Mouse (Mus musculus) layer of hippocampus, adult 9-10 months (tissue): ENCODE results near the gene Ldhc.
"Not testable (repeated sequence)": the region's sequence is repeated elsewhere in the genome, so short reads cannot be mapped to it uniquely, and the experiment has no call there.

Source experiments
- DNase-seq: peaks from one replicate; pipeline ENCODE4 v3.0.0; 2022; ENCODE audit warnings: low spot score

Gene Ldhc

GRCm38 (mm10) chr7:46842278-46842677, 18.7 kb upstream of the Ldhc start:
- no peak for DNase-seq

- DNase-seq: no peak
Observed at GRCm38 (mm10) chr7:46843576-46843975, 17.4 kb upstream of the Ldhc start.

GRCm38 (mm10) chr7:46845211-46845977, 15.6 kb upstream of the Ldhc start:
- DNase-seq: peak; percentile 55

GRCm38 (mm10) chr7:46845978-46846485, 15.0 kb upstream of the Ldhc start:
- peak; percentile 11 for DNase-seq

DNA sequence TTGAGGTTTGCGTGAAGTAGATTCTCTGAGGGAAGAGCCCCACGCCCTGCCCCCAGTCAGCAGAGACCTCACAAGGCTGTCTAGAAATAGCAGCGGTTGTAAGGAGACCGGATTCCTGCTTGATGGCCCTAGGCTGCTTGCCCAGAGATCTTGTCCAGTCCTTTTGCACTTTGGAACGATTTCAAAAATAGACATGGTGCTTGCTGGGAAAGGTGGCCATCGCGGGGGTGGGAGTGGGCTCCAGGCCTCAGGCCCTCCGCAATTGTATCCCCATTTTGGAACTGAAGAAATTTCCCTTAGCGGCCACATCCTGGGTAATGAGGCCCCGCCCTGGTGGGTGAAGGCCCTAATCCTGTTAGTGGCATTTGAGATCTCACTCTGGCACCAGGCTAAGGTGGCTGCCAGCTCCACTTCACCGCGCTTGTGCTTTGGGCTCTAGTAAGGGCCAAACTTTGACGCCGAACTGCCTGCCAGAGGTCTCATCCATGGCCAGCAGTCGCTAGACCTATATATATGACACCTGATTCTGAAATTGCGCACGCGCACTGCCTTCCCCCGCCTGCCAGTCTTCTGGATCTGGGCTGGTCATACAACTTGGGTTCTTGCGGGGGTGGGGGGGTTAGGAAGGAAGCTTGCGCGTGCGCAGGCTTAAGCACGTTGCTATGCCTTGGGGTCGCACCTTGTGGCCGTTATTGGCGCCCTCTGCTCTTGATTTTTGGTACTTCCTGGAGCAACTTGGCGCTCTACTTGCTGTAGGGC, 14.3 kb upstream of the Ldhc start:
- DNase-seq: peak; percentile 9

DNA sequence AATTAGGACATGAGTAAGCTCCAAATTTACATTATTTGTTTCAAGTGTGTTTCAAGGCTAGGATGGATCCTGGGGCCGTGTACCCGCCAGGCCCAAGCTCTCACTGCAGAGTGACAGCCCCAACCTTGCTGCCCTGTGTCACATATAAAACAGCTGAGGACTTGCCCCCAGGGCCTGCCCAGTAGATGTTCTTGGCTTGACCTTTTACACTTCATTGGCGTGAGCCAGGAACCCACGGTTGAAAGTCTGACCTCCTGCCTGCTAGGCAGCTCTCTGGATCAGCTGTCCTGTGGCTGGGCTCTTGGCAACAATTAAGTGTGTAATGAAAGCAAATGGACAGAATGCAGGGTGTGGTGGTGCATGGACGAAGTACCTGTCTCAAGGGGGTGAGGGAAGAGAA, 11.7 kb upstream of the Ldhc start:
- no peak for DNase-seq

- DNase-seq: no peak
Observed at GRCm38 (mm10) chr7:46851026-46851425, 10.0 kb upstream of the Ldhc start.

- no peak for DNase-seq
Observed at GRCm38 (mm10) chr7:46852666-46853065, 8.3 kb upstream of the Ldhc start.

DNA sequence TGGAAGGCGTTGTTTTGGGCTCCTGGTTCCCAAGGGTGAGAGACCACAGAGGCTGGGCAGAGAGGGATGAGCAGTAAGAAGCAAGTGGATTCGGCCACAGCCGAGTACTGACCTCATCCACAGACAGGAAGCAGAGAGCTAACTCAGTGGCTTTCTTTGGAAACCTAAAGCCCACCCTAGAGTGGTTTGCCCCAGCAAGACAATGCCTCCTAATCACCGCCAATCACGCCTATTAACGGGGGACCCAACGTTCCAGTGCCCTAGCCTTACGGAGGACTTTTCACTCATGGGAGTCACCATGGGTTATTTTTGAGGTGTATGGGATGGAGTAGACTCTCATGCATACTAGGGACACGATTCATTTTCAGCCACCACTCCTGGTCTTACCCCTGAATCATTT, 7.6 kb upstream of the Ldhc start:
- DNase-seq: no peak

DNA sequence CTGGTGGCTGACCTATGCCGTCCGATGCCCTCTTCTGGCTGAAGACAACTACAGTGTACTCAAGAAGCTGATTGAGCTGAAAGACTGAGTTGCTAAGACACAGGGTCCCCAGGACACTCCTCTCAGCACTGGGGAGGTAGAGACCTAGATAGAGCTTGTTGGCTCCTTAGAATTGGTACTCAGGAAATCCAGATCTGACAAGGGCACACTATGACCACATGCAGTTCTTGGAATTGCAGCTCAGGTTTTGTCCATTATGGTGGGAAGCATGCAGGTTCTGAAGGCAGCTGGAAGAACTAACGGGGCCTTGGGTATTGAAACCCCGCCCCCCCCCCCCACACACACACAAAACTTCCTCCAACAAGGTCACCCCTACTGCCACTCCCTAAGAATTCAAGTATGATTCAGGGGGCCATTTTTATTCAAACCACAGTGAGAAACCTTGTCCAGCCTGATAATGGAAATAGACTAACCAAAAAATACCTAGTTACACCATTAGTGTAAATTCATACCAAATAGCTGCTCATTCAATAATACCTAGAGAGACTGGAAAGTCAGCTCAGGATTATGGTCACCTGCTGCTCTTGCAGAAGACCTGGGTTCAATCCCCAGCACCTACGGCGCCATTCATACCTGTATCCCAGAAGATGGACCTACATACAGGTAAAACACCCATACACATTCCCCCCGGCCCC, 5.0 kb upstream of the Ldhc start:
- no peak for DNase-seq

GRCm38 (mm10) chr7:46857436-46857835, 3.6 kb upstream of the Ldhc start:
- no peak for DNase-seq

DNA sequence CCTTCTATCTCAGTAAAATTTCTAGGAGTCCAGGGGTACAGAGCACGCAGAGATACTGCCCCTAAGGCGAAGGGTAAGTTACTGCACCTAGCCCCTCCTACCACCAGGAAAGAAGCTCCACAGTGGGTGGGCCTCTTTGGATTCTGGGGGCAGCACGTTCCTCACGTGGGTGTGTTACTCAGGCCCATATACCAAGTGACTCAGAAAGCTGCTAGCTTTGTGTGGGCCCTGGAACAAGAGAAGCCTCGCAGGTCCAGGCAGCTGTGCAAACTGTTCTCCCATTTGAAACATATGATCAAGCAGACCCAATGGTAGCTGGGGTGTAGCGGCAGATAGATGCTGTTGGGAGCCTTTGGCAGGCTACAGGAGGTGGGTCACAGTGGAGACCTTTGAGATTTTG, 2.0 kb upstream of the Ldhc start:
- no peak for DNase-seq

DNA sequence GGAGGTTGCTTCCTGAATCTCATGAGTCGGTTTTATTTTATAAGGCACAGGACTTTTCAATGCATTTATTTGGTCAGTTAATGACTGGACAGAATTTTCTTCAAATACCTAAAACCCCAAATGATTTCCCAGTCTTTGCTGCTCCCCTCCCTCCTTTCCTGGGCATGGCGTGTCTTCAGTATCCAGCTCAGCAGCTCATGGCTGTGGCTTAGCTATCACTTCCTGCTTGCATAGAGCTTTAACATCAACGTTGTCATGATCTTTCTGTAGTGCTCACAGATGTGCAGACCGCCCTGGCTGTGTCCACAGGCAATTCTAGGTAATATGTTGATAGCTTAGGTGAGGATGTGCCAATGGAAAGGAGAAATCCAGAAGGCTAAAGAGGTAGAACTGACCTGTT, 11.0 kb downstream of the Ldhc start:
- DNase-seq: no peak

DNA sequence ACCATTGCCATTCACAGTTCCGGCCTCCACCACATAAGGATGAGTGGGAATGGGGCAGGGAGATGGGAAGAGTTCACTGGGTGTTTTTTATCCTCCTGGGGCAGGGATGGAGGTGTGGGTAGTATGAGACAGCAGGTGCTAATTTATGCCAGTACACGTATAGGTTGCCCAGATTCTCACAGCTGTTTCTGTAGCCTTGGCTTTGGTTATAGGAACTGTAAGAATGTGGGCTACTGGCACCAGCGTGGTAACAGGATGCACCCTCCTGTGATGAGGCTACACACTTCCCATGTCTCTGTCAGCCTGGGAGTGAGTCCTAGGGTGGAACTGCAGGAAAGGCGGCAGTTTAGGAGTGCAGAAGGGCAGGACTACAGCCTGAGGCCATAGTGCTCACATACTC, 15.8 kb downstream of the Ldhc start:
- DNase-seq: no peak

DNA sequence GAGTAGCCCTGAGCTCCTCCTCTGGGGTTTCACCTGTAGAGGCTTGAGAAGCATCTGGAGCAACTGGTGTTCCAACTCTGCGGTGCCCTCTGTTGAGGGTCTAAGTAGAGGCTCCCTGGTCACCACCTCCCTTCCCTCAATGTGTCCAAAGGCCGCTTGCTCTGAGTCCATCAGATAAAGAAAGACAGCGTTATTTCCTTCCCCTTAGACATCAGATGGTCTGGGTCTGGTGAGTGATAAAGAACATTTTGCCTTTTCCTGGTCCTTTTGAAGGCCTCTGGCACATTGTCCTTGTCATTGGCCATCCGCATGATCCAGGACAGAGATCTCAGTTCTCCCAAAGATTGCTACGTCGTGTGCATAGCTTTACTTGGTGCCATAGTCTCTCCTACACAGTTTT, 16.3 kb downstream of the Ldhc start:
- DNase-seq: no peak

GRCm38 (mm10) chr7:46879851-46880250, 18.8 kb downstream of the Ldhc start:
- DNase-seq: no peak

DNA sequence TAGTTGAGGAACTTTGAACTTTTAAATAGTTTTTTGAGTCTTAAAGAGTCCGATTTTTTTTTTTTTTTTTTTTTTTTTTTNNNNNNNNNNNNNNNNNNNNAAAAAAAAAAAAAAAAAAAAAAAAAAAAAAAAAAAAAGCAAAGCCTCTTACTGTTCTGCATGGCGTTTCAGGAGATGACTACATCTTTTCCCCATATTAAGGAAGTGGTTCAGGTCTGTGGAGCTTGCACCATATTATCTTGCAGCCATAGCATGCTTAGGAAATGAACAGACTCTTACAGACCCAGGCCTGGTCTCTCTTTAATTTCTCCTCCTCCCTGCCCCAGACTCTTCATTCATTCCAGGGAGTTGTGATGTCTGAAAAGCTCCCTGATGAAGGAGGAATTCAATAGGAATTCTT, 20.0 kb downstream of the Ldhc start:
- no peak for DNase-seq

GRCm38 (mm10) chr7:46881941-46882340, 20.9 kb downstream of the Ldhc start:
- not testable (repeated sequence) for DNase-seq

DNA sequence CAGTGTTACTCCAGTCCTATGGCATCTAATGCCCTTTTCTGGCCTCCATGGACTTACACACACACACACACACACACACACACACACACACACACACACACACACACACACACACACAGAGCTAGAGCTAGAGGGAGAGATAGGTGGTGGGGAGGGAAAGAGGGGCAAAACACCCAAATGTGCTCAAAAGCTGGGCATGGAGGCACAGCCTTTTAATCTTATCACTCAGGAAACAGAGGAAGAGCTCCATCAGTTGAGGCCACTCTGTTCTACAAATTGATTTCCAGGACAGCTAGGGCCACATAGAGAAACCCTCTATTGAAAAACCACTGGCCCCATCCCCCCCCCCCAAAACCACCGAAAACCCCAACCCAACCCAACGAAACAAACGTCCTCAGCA, 22.3 kb downstream of the Ldhc start:
- no peak for DNase-seq

GRCm38 (mm10) chr7:46895511-46895910, 34.5 kb downstream of the Ldhc start:
- DNase-seq: no peak

- no peak for DNase-seq
Observed at GRCm38 (mm10) chr7:46899343-46899742, 38.3 kb downstream of the Ldhc start.

- DNase-seq: no peak
Observed at GRCm38 (mm10) chr7:46911250-46911649, 50.2 kb downstream of the Ldhc start.

DNA sequence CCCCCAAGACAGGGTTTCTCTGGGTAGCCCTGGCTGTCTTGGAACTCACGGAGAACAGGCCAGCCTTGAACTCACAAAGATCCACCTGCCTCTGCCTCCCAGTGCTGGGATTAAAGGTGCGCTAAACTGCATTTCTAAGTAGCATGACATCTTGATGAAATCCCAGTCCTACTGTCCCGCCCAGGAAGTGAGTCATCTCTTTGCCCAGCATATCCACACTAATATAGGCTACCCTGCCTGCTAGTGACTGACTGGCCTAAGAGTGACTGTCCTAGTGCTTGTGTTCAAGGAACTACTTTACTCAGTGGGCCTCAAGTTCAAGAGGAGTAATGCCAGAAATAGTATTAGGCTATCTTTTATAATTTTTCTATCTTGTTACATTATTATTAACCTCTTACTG, 55.4 kb downstream of the Ldhc start:
- DNase-seq: no peak
